Mouse (Mus musculus) MEL (cell line): ENCODE results near the gene Mpp3.

ENCODE experiments used
- CHD2 ChIP-seq: IDR thresholded peaks from 2 replicates; pipeline ENCODE4 v1.6.1; 2011; ENCODE audit warnings: low read length, improper control_type of control experiment
- CTCF ChIP-seq, 3 experiments: IDR thresholded peaks in 2 of 3; conservative IDR thresholded peaks in 1 of 3; 2 replicates each; pipeline ENCODE4 v1.5.1; 2011 to 2012; ENCODE audit warnings: low read length in 3 of 3, low read depth in 2 of 3, mild to moderate bottlenecking in 2 of 3, improper control_type of control experiment in 1 of 3, inconsistent platforms in 1 of 3, mixed read lengths in 1 of 3, moderate library complexity in 1 of 3; ENCODE audit not compliant: control insufficient read depth in 1 of 3, insufficient read depth in 1 of 3, poor library complexity in 1 of 3, severe bottlenecking in 1 of 3
- E2F4 ChIP-seq: IDR thresholded peaks from 2 replicates; pipeline ENCODE4 v1.6.1; 2011; ENCODE audit warnings: low read depth, low read length, improper control_type of control experiment, borderline replicate concordance
- EP300 ChIP-seq, 2 experiments: IDR thresholded peaks; 2 replicates each; pipeline ENCODE4 v1.6.1; 2011; ENCODE audit warnings: improper control_type of control experiment in 2 of 2, low read length in 2 of 2, low read depth in 1 of 2, mild to moderate bottlenecking in 1 of 2
- HCFC1 ChIP-seq: IDR thresholded peaks from 2 replicates; pipeline ENCODE4 v1.6.1; 2012; ENCODE audit warnings: low read depth, mild to moderate bottlenecking, inconsistent platforms, low read length, improper control_type of control experiment, moderate library complexity
- KAT2A ChIP-seq: conservative IDR thresholded peaks from 2 replicates; pipeline ENCODE4 v1.6.1; 2012; ENCODE audit warnings: low read depth, low read length, improper control_type of control experiment, inconsistent platforms
- MAX ChIP-seq: IDR thresholded peaks from 2 replicates; pipeline ENCODE4 v1.6.1; 2011; ENCODE audit warnings: low read length, improper control_type of control experiment
- POLR2A ChIP-seq, 2 experiments: IDR thresholded peaks; 2 replicates each; pipeline ENCODE4 v1.6.1; 2011 to 2012; ENCODE audit warnings: low read length in 2 of 2, mild to moderate bottlenecking in 2 of 2, control low read depth in 1 of 2, improper control_type of control experiment in 1 of 2, low read depth in 1 of 2, moderate library complexity in 1 of 2; ENCODE audit not compliant: control insufficient read depth in 1 of 2, insufficient read depth in 1 of 2, poor library complexity in 1 of 2
- POLR2AphosphoS5 ChIP-seq: IDR thresholded peaks from 2 replicates; pipeline ENCODE4 v1.6.1; 2012; ENCODE audit warnings: low read depth, borderline replicate concordance, mild to moderate bottlenecking, inconsistent platforms, low read length, moderate library complexity, mixed read lengths
- SIN3A ChIP-seq: IDR thresholded peaks from 2 replicates; pipeline ENCODE4 v1.6.1; 2012; ENCODE audit warnings: low read length, improper control_type of control experiment, inconsistent platforms
- USF1 ChIP-seq: IDR thresholded peaks from 2 replicates; pipeline ENCODE4 v1.6.1; 2014; ENCODE audit warnings: low read depth, mild to moderate bottlenecking, inconsistent platforms, low read length, improper control_type of control experiment, moderate library complexity

DNA sequence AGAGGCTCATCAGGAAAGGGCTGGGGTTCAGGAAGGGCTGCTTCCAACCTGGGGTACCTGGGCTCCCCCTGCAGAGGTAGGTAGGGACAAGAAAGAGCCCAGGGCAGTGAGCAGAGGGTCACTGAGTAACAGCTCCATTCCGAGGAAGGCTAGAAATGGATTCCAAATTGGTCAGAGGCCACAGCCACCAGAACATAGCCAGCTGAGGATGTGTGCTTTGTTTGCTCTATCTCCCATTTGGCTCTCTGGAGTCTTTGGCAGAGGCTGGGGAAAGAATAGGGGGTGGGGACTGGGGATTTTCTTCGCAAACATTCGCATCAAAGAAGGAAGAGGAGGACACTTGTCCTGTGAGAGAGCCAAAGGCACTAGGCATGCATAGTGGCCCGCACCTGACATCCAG is 23.7 kb upstream of the Mpp3 start:
- TF ChIP-seq E2F4 (no peak), HCFC1 (no peak), POLR2A (IDR thresholded peaks at IDR 0.05; ENCODE audit: control insufficient read depth in 1 of 2, insufficient read depth in 1 of 2, low read depth in 1 of 2, low read length in 2 of 2, poor library complexity in 1 of 2) (no peak), CTCF (IDR thresholded peaks at IDR 0.05 in 2 of 3, conservative IDR thresholded peaks at IDR 0.05 in 1 of 3; ENCODE audit: control insufficient read depth in 1 of 3, insufficient read depth in 1 of 3, low read depth in 2 of 3, low read length in 3 of 3, poor library complexity in 1 of 3, severe bottlenecking in 1 of 3) (no peak), POLR2AphosphoS5 (no peak), MAX (no peak), CHD2 (no peak), USF1 (no peak), SIN3A (no peak), EP300 (IDR thresholded peaks at IDR 0.05; ENCODE audit: low read depth in 1 of 2, low read length in 2 of 2) (no peak), KAT2A (no peak)
